Mouse (Mus musculus) 3T3-L1 (cell line): ENCODE data around the gene Foxe3.

Source experiments
- DNase-seq: peaks from one replicate; pipeline ENCODE4 v3.0.0-alpha.2; 2015; ENCODE audit warnings: low read depth, low spot score

Foxe3 gene

GRCm38 (mm10) chr4:114876441-114876972, 49.3 kb downstream of the Foxe3 start:
- no peak for DNase-seq
